Mouse (Mus musculus): ENCODE data around the gene Rabl2. TPM values are rescaled to one million over a fixed set of nuclear protein-coding genes. Genes with fewer than 3 reads are reported as not detected.

Rabl2 gene
- polyA plus RNA-seq, 1 experiment = 18.7 TPM

DNA sequence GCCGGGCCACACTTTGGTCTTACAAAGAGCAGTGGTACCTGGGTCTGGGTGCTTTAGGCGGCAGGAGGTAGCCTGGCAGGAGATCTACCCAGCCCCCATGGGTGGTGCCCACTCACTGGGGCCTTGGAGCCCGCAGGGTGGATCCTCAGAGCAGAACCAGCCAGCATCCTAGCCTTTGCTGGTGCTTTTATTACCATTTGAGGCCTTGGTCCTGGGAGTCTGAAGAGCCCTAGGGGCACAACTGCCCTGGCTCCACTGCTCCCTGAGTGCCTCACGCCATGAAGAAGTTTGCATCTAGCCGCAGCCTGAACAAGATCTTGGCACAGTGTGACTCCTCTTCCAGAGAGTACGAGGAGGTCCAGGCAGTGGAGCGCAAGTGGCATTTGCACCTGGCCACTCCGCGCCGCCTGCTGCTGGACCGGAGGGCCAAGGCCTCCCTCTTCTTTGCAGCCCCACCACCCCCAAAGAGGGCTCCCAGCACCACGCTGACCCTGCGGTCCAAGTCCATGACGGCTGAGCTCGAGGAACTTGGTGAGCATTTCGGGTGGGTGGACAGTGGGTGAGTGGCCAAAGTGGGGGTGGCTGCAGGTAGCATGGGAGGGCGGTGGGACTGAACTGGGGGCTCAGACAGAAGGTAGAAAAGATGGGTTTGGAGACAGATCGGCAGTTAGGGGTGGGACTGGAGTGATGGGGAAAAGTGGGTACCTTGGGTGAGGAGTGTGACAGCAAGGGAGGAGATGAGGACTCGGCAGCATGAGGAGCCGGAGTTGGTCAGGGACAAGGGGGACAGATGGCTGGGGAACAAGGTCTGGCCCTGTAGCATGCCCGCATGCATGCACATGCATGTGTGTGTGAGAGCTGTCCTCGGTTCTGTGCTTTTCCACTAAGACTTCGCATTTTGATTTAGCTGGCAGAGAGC lies 58.5 kb downstream of the Rabl2 start:
- no peak for DNase-seq
- Histone ChIP-seq H3K4me3 (replicated peaks; ENCODE audit: extremely low read depth, low read depth, low read length) (no peak overlapping the region), H3K4me1 (ENCODE audit: control insufficient read depth, insufficient read depth, low read length) (no peaks in the 10 kb centered on the region)
- WGBS = 84% methylated on average over 23 of the region's 23 CpGs
- no peak for TF ChIP-seq CTCF (IDR thresholded peaks at IDR 0.05; ENCODE audit: insufficient read depth, low read length)

Other genes with a start within 250 kb of the Rabl2 start
- gene Lmf2, start 236.3 kb downstream of the Rabl2 start, polyA plus RNA-seq (2012; rRNA removed) = 81.7 and 84.4 TPM in 2 replicates
- 105 and 117 TPM in 2 replicates for gene Ncaph2, start 236.2 kb downstream of the Rabl2 start, polyA plus RNA-seq (2012; rRNA removed)
- 57.7 and 65.5 TPM in 2 replicates for gene Sco2, start 218.1 kb downstream of the Rabl2 start, polyA plus RNA-seq (2012; rRNA removed)
- 14.4 and 21.5 TPM in 2 replicates for gene Tymp, start 214.9 kb downstream of the Rabl2 start, polyA plus RNA-seq (2012; rRNA removed)
- 106 and 138 TPM in 2 replicates for gene Odf3b, start 212.6 kb downstream of the Rabl2 start, polyA plus RNA-seq (2012; rRNA removed)
- gene Klhdc7b, start 207.0 kb downstream of the Rabl2 start, polyA plus RNA-seq (2012; rRNA removed) = 0.03 and 0.07 TPM in 2 replicates
- gene Syce3, start 181.4 kb downstream of the Rabl2 start, polyA plus RNA-seq (2012; rRNA removed) = not detected in 2 replicates
- gene Cpt1b, start 166.1 kb downstream of the Rabl2 start, polyA plus RNA-seq (2012; rRNA removed) = 4.3 and 28.9 TPM in 2 replicates
- 0.45 and 0.73 TPM in 2 replicates for gene C730034F03Rik, start 162.3 kb downstream of the Rabl2 start, polyA plus RNA-seq (2012; rRNA removed)
- 4.4 TPM in 1 of 2 replicates, not detected in the other for gene Gm44502, start 162.2 kb downstream of the Rabl2 start, polyA plus RNA-seq (2012; rRNA removed)
- 51.3 and 67.1 TPM in 2 replicates for gene Chkb, start 162.0 kb downstream of the Rabl2 start, polyA plus RNA-seq (2012; rRNA removed)
- 0.10 and 0.11 TPM in 2 replicates for gene Mapk8ip2, start 138.0 kb downstream of the Rabl2 start, polyA plus RNA-seq (2012; rRNA removed)
- gene Arsa, start 114.5 kb downstream of the Rabl2 start, polyA plus RNA-seq (2012; rRNA removed) = 57.7 and 62.4 TPM in 2 replicates
- gene Shank3, start 92.3 kb downstream of the Rabl2 start, polyA plus RNA-seq (2012; rRNA removed) = 103 and 141 TPM in 2 replicates
- 2.8 and 2.9 TPM in 2 replicates for gene Acr, start 23.6 kb downstream of the Rabl2 start, polyA plus RNA-seq (2012; rRNA removed)
- gene Syt10, start 249.9 kb upstream of the Rabl2 start, polyA plus RNA-seq (2012; rRNA removed) = 0.55 and 0.66 TPM in 2 replicates

Data from lung, adult 2 months (tissue).